Mouse (Mus musculus): ENCODE data around the gene Ildr1.

The Ildr1 gene

DNA sequence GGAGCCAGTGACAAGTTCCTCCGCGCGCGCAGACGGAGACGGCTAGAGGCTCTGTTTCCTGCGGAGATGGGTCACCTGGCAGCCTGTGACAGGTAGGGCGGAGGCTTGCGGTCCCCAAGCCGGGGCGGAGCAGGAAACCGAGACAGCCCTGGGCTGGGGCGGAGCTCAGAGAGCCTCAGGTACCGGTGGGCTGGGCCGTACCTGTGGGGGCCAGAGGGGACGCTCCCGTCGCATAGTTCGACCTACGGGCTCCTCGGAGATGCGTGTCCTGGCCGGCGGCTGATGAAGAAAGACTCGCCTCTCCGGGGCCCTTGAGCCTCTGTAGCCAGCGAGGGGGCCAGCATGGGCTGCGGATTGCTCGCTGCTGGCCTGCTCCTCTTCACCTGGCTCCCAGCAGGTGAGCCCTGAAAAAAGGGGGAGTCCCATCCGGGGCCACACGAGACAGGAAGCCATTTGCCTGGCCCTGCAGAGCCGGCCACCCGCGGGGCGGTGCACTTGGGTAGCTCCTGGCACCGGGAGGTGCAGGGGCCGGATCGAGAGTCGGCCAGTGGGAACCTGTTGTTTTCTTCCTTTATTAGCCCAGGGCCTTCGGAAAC is at the start of gene Ildr1:
Ildr1 (plus strand) TSS at position 161 of the 596 bp plus-strand sequence.
- CTCF ChIA-PET = no interaction called here

DNA sequence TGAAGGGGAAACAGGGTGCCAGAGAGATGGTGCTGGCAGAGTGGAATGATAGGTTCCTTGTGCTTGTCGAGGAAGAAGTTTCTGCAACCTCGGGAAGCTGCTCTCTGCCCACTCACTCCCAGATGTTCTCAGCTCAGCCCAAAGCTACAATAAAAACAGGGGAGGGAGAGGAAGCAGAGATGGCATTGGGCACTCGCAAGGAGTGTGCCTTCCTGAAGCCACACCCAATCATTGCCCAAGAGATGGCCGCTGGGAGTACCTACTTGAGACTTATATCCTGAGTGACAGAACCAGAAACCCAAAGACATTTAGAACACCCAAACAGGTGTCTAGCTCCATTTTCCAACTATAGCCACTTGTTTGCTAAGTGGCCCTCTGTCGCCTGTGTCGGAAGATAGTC is 48.7 kb upstream of the Ildr1 start:
- ChIA-PET CTCF (no interaction called here), POLR2A (interaction anchor here in 1 of 4 experiments (1.4 kb wide), 1 partner anchor 9 kb away, joined by 3 read pairs; no protein-coding TSS in a partner anchor)

More for the DNA sequence above, at the start of gene Ildr1:
- POLR2A ChIA-PET = interaction anchor here in 3 of 4 experiments (0.7 to 4.4 kb wide), 8 partner anchors 10 to 134 kb away, joined by 3 to 25 read pairs (median 4); partner anchors contain the start of gene Iqcb1 (in 1 of the 3)

DNA sequence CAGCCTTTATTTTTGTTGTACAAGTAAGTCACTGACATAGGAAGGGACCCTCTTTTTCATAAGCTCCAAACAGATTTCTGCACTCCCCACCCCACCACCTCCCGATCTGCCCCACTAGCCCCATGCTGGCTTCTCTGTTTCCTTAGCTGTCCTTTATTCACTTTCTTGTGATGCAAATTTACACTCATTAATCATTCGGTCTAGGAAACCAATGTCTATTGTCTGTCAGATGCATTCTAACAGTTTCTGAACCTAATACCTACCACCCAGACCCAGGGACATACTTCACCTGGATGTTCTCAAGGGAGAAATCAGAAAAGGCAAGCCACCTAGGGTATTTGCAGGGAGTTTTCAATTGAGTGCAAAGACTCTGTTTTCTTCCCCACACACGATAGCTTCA is 44.5 kb upstream of the Ildr1 start:
- ChIA-PET CTCF (interaction anchor here in 2 of 4 experiments (0.6 to 1.0 kb wide), 2 partner anchors 61 to 125 kb away, joined by 3 to 5 read pairs; no protein-coding TSS in a partner anchor), POLR2A (interaction anchor here in 3 of 4 experiments (0.5 to 1.9 kb wide), 10 partner anchors 9 to 552 kb away, joined by 3 to 11 read pairs (median 4); no protein-coding TSS in a partner anchor)

DNA sequence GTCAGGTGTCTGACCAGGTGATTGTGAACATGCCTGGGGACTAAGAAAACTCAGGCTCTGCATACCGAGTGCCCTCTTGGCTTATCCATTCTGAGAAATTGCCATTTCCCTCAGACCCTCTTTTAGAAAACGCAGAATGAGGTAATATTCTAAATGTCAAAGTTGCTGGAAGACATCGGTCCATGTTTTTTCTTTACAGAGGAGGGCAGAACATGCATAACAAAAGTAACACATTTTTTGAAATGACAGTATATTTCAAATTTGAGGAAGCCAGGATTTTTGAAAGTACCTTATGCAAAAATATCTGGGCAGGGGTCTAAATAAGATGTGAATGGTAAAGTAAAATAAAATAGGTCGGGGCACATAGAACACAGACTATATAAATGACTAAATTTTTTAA is 43.3 kb upstream of the Ildr1 start:
- CTCF ChIA-PET = interaction anchor here in 1 of 4 experiments (0.6 to 1.2 kb wide), 2 partner anchors 17 to 60 kb away, joined by 3 read pairs; no protein-coding TSS in a partner anchor
- POLR2A ChIA-PET = interaction anchor here in 2 of 4 experiments (0.8 to 1.8 kb wide), 4 partner anchors 13 to 58 kb away, joined by 3 to 7 read pairs (median 4); no protein-coding TSS in a partner anchor

DNA sequence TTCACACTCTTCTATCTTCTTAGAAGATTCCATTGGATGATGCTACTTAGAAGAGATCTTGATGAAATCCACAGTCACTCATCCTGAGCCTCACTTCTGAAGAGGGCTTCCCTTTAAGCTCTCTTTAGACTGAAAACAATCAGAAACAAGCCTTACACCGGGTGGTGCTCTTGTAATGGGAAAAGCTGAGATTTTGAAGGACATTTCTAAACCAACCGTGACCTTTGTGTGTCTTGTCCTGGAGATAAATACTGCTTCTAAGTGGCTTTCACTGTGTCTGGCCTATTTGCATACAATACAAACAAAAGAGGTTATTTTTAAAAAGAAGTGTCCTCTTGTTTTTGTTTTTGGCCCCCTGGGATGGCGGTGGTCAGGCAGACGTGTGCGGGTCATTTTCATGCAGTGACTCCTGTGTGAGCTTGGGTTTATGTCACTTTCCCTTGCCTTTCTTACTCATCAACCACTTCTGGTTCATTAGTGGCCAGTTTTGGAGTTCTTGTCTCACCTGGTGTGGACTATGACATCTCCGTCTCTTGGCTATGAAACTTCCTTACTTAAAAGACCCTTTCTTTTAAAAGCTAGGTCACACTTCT is 42.5 kb upstream of the Ildr1 start:
- CTCF ChIA-PET = interaction anchor here in 1 of 4 experiments (1.2 kb wide), 1 partner anchor 59 kb away, joined by 3 read pairs; no protein-coding TSS in a partner anchor
- POLR2A ChIA-PET = interaction anchor here in 2 of 4 experiments (0.8 to 1.5 kb wide), 3 partner anchors 13 to 57 kb away, joined by 3 to 7 read pairs (median 3); no protein-coding TSS in a partner anchor

DNA sequence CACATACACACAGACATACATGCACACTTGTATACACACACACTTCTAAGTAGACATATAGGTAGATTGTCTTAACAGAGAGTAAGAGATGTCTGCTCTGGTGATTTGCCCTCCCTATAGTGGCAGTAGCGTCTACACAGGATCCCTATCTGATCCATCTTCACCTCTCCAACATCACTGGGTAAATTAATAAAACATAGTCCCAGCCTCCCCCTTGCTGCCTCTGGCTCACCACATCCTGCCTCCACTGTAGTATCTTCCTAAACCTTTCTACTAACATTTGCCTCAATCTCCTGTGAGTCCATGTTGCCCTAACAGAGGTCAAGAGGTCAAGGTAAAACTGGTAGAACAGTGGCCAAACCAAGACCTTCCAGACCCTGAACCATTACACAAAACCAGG is 38.6 kb upstream of the Ildr1 start:
- ChIA-PET CTCF (no interaction called here), POLR2A (interaction anchor here in 1 of 4 experiments (0.6 kb wide), 1 partner anchor 13 kb away, joined by 4 read pairs; no protein-coding TSS in a partner anchor)

DNA sequence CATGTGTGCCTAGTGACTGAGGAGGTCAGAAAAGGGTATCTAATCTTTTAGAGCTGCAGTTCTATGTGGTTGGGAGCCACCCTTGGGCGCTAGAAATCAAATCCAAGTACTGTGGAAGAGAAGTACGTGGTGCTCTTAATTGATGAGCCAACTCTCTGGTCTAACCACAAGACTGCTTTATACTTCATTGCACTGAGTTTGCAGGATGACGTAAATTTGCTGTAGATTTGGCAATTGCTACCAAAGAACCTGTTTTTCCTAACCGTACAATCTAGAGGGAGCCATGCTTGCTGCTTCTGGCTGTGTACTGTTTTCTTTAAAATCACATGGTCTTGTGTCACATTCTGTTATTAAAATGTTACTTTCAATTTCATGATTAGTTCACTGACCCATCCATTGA is 37.9 kb upstream of the Ildr1 start:
- ChIA-PET POLR2A (interaction anchor here in 1 of 4 experiments (0.6 kb wide), 1 partner anchor 13 kb away, joined by 4 read pairs; no protein-coding TSS in a partner anchor), CTCF (no interaction called here)

DNA sequence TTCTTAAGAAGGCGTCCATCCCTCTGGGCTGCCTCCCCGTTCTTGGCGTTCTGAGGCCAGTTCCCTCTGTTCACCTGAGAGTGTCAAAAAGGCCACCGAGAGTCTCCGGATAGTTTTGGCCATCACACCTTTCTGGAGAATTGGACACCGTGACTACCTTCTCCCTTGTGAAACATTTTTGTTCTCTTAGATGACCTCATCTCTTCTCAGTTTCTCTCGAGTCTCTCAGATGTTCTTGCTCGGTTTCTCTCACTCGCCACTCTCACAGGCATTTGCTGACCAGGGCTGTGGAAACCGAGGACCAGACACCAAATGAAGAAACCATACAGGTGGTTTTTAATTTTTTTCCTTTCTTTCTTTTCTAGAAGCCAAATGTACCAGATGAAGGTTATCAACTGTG is 32.4 kb upstream of the Ildr1 start:
- POLR2A ChIA-PET = interaction anchor here in 1 of 4 experiments (0.7 kb wide), 1 partner anchor 269 kb away, joined by 3 read pairs; no protein-coding TSS in a partner anchor
- CTCF ChIA-PET = interaction anchor here in 1 of 4 experiments (0.6 kb wide), 1 partner anchor 144 kb away, joined by 6 read pairs; no protein-coding TSS in a partner anchor

DNA sequence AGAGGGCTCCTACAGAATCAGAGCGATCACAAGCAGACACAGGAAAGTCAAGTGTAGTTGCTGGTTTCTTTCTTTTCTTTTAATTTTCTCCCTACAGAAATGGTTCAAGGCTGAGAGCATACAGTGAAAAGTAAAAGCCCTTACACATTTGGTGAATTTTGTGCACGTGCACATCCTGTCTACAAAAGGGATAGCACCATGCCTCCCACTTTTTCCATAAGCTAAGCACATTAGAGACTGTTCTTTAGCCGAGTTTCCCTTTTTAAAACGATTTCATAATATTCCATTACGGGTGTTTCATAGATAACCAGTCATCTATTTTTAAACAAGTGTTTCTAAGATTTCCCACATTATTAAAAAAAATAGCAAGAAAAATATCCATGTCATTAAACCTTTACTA is 30.3 kb upstream of the Ildr1 start:
- ChIA-PET CTCF (no interaction called here), POLR2A (interaction anchor here in 1 of 4 experiments (1.0 kb wide), 1 partner anchor 35 kb away, joined by 3 read pairs; no protein-coding TSS in a partner anchor)

DNA sequence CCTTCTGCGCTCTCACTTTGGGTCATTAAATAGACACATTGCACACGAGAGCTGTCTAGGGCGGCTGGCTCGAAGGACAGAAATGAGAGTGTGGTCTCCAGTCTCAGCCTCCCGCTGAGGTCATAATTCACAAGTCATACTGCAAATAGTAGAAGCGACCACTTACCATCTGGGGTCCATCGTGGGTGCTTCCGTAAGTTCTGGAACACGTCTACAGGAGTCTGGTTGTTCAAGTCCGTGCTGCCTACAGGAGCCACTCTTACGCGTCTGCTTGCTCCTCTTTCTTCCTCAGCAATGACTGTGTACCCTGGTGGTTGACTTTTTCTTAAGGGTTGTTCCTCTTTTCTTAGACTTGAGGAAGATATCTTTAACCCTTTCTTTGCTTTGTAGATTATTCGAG is 28.0 kb upstream of the Ildr1 start, which contains the start of gene Cd86:
Cd86 (minus strand) TSS at position 300 of the 400 bp plus-strand sequence.
- POLR2A ChIA-PET = interaction anchor here in 1 of 4 experiments (0.7 kb wide), 1 partner anchor 30 kb away, joined by 4 read pairs; no protein-coding TSS in a partner anchor

DNA sequence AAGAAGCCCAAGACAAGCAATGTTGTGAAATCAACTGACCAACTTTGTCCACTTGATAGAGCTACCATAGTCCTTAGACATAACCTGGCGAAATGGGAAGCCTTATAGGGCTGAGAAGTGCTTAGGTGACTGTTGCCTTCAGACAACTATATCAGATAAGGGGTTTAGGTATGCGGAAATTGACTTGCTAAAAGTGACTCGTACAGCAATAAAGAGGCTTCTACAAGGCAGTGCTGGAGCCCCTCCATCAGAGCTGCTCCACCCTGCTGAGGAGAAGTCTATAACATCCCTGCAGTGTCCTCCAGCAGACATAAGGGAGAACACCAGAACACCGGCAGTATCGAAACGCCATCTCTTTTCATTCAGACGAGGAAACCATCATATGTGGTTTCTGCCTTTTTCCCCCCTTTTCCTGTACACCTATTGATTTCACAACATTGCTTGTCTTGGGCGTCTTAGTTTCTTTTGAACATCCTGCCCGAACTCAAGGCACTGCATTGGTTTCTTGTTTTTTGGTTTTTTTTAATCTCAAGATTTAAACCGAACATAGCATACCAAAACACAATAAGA is 27.2 kb upstream of the Ildr1 start:
- CTCF ChIA-PET = no interaction called here

More for the DNA sequence above, 28.0 kb upstream of the Ildr1 start, which contains the start of gene Cd86:
- CTCF ChIA-PET = interaction anchor here in 1 of 4 experiments (0.6 kb wide), 1 partner anchor 98 kb away, joined by 3 read pairs; no protein-coding TSS in a partner anchor

DNA sequence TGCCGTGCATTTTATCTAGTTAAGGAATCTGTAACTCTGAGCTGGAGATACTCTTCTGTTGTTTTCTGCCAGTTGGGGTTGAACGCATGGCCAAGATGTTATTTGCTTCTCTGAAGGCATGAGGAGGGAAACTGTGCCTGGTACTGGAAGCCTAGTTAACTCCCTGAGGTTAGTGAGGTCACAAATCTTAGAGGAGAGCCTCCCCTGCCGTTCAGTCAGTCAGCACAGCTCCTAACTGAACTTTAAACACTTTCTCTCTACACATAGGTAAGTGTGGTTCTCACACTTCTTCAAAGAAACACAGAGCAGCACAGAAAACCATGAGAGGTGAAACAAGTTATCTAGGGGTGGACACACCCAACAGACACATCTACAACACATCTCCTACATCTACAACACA is 23.2 kb upstream of the Ildr1 start:
- ChIA-PET POLR2A (interaction anchor here in 1 of 4 experiments (0.5 to 1.3 kb wide), 2 partner anchors 13 to 62 kb away, joined by 3 read pairs; no protein-coding TSS in a partner anchor), CTCF (no interaction called here)

More for the DNA sequence above, 27.2 kb upstream of the Ildr1 start:
- POLR2A ChIA-PET = interaction anchor here in 1 of 4 experiments (1.3 kb wide), 1 partner anchor 44 kb away, joined by 3 read pairs; no protein-coding TSS in a partner anchor

DNA sequence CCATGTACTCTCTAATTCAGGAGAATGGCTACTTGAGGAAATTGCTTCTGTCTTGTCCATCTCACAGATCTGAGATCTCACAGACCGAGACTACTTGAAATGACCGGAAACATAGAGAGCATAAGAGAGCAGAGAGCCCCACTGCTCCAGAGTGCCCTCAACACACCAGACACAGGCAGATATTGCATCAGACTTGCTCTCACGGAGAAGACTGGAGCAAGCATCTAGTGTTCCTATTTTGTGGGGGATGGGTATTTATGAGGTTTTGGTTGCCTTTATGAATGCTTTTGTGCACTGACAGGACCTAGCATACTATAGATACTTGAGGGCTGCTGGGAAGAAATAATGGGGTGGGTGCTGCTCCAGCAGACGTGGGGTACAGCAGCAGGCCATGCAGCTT is 20.6 kb upstream of the Ildr1 start:
- POLR2A ChIA-PET = no interaction called here
- CTCF ChIA-PET = no interaction called here

DNA sequence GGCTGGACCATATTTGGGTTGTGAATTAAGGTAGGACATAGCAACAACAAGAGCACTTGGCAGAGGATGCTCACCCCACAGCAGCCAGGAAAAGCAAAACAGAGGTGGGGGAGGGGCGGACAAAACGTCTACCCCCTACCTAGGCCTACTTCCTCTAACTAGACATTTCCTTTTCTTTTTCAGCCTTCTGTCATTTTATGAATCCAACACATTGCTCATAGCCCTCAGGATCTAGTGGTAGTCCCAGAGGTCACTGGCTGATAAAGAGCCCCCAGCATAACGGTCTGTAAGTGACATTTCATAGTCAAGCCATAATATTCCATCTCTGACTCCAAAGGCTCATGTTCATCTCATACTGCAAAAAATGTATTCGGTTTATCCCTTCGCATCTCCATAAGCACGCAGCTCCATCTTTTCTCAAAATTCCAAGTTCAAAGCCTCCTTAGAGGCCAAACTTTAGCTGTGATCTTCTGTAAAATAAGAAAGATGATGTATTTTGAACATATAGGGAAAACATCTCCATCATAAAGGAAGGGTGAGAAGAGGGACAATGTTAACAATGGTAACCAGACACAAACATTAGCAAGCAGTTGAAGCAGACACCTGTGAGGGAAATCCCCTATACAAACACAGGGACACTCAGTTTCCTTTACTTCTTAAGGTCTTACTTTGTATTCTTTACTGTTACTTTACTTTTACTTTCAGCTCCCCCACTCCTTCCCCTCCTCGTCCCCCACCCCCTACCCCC is 19.1 kb upstream of the Ildr1 start:
- POLR2A ChIA-PET = interaction anchor here in 1 of 4 experiments (1.4 kb wide), 1 partner anchor 20 kb away, joined by 3 read pairs; the partner anchor contains the start of gene Ildr1

DNA sequence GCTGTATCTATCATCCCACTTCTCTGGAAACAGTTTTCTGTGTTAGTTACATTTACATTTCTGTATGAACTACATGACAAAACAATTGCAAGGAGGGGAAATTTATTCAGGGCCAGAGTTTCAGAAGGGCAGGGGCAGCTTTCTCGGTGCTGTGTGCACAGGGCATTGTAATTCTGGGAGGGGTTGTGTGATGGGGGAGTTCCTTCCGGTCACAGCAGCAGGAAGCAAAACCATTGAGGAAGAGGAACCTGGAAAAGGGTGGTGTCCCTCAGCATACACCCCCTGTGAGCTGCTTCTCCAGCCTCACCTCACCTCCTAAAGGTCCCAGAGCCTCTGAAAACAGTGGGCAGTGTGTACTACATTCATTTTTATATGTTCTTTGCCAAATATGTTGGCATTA is 18.5 kb upstream of the Ildr1 start:
- CTCF ChIA-PET = interaction anchor here in 1 of 4 experiments (0.6 kb wide), 1 partner anchor 1134 kb away, joined by 14 read pairs; the partner anchor contains the start of gene Sema5b

More for the DNA sequence above, 19.1 kb upstream of the Ildr1 start:
- CTCF ChIA-PET = interaction anchor here in 1 of 4 experiments (0.6 kb wide), 1 partner anchor 1133 kb away, joined by 14 read pairs; the partner anchor contains the start of gene Sema5b

DNA sequence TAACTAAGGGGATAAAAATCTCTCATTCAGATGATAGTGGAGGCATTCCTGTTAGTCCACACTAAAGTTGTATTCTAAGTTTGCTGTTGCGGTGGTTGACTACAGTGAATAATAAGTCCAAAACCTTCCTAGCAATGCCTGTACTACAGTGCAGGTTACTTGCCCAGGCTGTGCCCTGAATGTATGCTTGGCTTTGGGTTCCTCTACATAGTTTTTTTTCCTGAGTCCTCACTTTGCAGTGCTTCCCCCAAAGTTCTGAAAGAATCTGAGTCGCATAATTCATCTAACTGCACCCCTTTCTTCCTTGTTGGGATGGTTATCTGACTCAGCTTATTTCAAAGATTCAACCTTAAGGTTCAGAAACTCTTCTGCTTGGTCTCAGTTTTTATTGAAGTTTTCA is 17.9 kb upstream of the Ildr1 start:
- ChIA-PET POLR2A (interaction anchor here in 1 of 4 experiments (1.4 kb wide), 1 partner anchor 18 kb away, joined by 3 read pairs; the partner anchor contains the start of gene Ildr1), CTCF (no interaction called here)

More for the DNA sequence above, 18.5 kb upstream of the Ildr1 start:
- POLR2A ChIA-PET = interaction anchor here in 1 of 4 experiments (1.4 kb wide), 1 partner anchor 19 kb away, joined by 3 read pairs; the partner anchor contains the start of gene Ildr1

DNA sequence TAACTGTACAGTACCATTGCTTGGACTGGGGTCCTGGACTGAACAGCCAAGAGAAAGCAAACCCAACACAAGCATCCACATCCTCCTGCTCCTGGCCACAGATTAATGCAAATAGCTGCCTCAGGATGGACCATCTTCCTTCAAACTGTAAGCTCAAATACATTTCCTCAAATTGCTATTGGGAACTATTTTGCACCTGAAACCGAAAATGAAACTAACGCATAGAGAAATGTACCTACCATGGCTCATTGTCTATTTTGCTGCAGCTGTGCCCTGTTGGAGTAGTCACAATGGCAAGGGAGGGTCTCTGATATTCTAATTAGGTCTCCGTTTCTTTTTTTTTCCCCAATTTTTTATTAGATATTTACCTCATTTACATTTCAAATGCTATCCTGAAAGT is 11.9 kb upstream of the Ildr1 start:
- ChIA-PET CTCF (no interaction called here), POLR2A (interaction anchor here in 1 of 4 experiments (0.6 to 0.8 kb wide), 2 partner anchors 25 to 26 kb away, joined by 3 read pairs; no protein-coding TSS in a partner anchor)

DNA sequence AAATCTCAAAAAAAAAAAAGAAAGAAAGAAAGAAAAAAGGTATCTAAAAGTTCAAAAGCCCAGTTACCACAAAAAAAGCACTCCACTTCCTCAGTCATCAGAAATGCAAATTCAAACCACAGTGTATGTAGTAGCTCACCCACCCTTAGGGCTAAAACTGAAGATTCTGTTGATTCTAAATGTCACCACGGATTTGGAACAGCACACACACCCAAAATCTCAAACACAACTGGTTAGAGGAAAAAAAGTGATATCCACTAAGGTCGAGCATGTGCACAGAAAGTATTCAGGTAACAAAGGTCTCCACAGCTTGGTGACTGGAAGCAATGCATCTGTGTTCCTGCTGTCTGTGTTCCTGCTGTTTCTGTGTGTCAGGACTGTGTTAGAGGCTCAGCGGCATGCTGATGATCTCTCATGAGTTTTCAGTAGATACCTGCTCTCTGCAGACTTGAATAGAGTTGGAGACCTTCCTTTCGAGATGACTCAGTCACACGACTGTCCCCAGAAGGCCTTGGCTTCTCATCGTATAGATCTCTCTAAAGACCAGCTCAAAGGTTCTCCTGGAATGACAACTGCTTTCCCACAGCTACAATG is 9.4 kb upstream of the Ildr1 start:
- CTCF ChIA-PET = no interaction called here
- POLR2A ChIA-PET = no interaction called here
